Mouse (Mus musculus) liver, postnatal 0 days (tissue): ENCODE measurements around the gene Thbs1. TPM values are rescaled to one million over a fixed set of nuclear protein-coding genes. Genes with fewer than 3 reads are reported as not detected.
"Not testable (repeated sequence)": the region's sequence is repeated elsewhere in the genome, so short reads cannot be mapped to it uniquely, and the experiment has no call there.

Source experiments
- ATAC-seq: fragments of 200-750 bp; cut with Nextera tagmentation; 2 replicates; pipeline ENCODE4 v1.8.0; 2017; ENCODE audit warnings: mild to moderate bottlenecking, moderate library complexity
- DNase-seq: peaks from one replicate; pipeline ENCODE4 v3.0.0-alpha.2; 2016
- H3K27ac ChIP-seq: fragments of 300-500 bp; sonication (generic); 2 replicates; pipeline ENCODE4 v1.5.1; 2014; ENCODE audit warnings: antibody characterized with exemption, moderate library complexity, mild to moderate bottlenecking, low read depth
- H3K27me3 ChIP-seq: fragments of 300-500 bp; sonication (generic); 2 replicates; pipeline ENCODE4 v1.6.1; 2014; ENCODE audit warnings: low read length, control low read depth, mixed read lengths; ENCODE audit not compliant: insufficient read depth
- H3K36me3 ChIP-seq: fragments of 300-500 bp; sonication (generic); replicated peaks from 2 replicates; pipeline ENCODE4 v1.6.1; 2014; ENCODE audit warnings: mild to moderate bottlenecking, control low read depth, low read length, moderate library complexity, mixed read lengths; ENCODE audit not compliant: insufficient read depth
- H3K4me1 ChIP-seq: fragments of 300-500 bp; sonication (generic); 2 replicates; pipeline ENCODE4 v1.6.1; 2014; ENCODE audit warnings: antibody characterized with exemption, mild to moderate bottlenecking, control low read depth; ENCODE audit not compliant: insufficient read depth
- H3K4me2 ChIP-seq: fragments of 300-500 bp; sonication (generic); 2 replicates; pipeline ENCODE4 v1.6.1; 2014; ENCODE audit warnings: low read depth, mild to moderate bottlenecking, low read length, moderate library complexity, mixed read lengths
- H3K4me3 ChIP-seq: fragments of 300-500 bp; sonication (generic); 2 replicates; pipeline ENCODE4 v1.5.1; 2014; ENCODE audit warnings: low read depth, low read length
- H3K9ac ChIP-seq: fragments of 300-500 bp; sonication (generic); replicated peaks from 2 replicates; pipeline ENCODE4 v1.6.1; 2014; ENCODE audit warnings: mild to moderate bottlenecking, moderate library complexity
- H3K9me3 ChIP-seq: fragments of 300-500 bp; sonication (generic); 2 replicates; pipeline ENCODE4 v1.6.1; 2016; ENCODE audit warnings: mild to moderate bottlenecking, control low read depth, low read length, mixed read lengths
- CTCF ChIP-seq: sonication (generic); IDR thresholded peaks from 2 replicates; pipeline ENCODE4 v1.5.1; 2016; ENCODE audit warnings: antibody characterized with exemption, low read depth
- EP300 ChIP-seq: IDR thresholded peaks from 2 replicates; pipeline ENCODE4 v1.6.1; 2016; ENCODE audit warnings: antibody characterized with exemption, low read depth, mild to moderate bottlenecking
- WGBS: fragments of 180-500 bp; shearing (Covaris S2); extraction: QIAGEN DNeasy Blood & Tissue Kit; methylation state at CpG from one replicate; pipeline ENCODE4 v1.1.7; 2014; ENCODE audit not compliant: insufficient replicate concordance; 5-methylcytosine and 5-hydroxymethylcytosine counted together
- polyA plus RNA-seq: library from polyadenylated mRNA; unstranded; fragments of >200 nt; fragmentation: Nextera tagmentation; extraction: Ambion mirVana; gene quantifications from 2 replicates; pipeline ENCODE4 v1.2.1, GENCODE M21; 2015

Gene Thbs1
- polyA plus RNA-seq, 1 experiment from 2014 or later: 29.3 TPM

GRCm38 (mm10) chr2:118137071-118137470 is 25.4 kb downstream of the Thbs1 start:
- Histone ChIP-seq H3K36me3 (no peaks in the 10 kb centered on the region), H3K9me3 (no peaks in the 10 kb centered on the region), H3K27ac (no peak overlapping the region), H3K4me2 (no peak overlapping the region), H3K27me3 (no peaks in the 10 kb centered on the region), H3K9ac (no peak overlapping the region), H3K4me1 (no peaks in the 10 kb centered on the region), H3K4me3 (no peak overlapping the region)
- ATAC-seq: no peak
- DNase-seq: no peak
- no peak for TF ChIP-seq CTCF
- no peak for TF ChIP-seq EP300
- 75% methylated on average over 9 of the region's 9 CpGs for WGBS

- DNase-seq (no peak), ATAC-seq (no peak)
- no peaks in the 10 kb centered on the region for H3K36me3 ChIP-seq
- H3K9me3 ChIP-seq: no peaks in the 10 kb centered on the region
- 82% methylated on average over 2 of the region's 2 CpGs for WGBS
- TF ChIP-seq CTCF: no peak
- no peak for TF ChIP-seq EP300
- no peaks in the 10 kb centered on the region for H3K4me1 ChIP-seq
- no peaks in the 10 kb centered on the region for H3K27me3 ChIP-seq
- H3K9ac ChIP-seq: no peak overlapping the region
- H3K27ac ChIP-seq: no peak overlapping the region
- no peak overlapping the region for H3K4me2 ChIP-seq
- no peak overlapping the region for H3K4me3 ChIP-seq
Observed at GRCm38 (mm10) chr2:118137776-118138175, 26.1 kb downstream of the Thbs1 start.

DNA sequence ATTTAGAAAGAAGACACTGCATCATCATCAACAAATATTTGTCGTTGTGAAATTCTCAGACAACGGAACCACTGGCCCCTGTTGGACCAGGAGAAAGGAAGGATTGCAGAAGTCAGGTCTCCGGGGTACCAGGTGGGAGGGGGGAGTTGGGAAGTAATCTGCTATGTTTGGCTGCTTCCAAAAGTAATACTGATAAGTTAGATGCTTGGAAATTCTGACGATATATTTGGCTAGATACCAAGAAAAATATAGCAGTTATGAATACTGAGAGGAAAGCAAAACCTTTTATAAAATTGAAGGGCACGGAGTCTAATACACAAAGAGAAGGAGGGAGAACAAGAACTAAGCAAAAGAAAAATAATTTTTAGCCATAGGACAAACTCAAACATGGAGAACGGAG is 27.6 kb downstream of the Thbs1 start:
- Histone ChIP-seq H3K27ac (no peak overlapping the region), H3K9ac (no peak overlapping the region), H3K4me1 (no peaks in the 10 kb centered on the region), H3K27me3 (no peaks in the 10 kb centered on the region), H3K4me3 (no peak overlapping the region), H3K36me3 (no peaks in the 10 kb centered on the region), H3K4me2 (no peak overlapping the region), H3K9me3 (no peaks in the 10 kb centered on the region)
- ATAC-seq (no peak), DNase-seq (no peak)
- whole genome bisulfite sequencing: 74% methylated on average over 6 of the region's 6 CpGs
- TF ChIP-seq CTCF (no peak), EP300 (no peak)

- no peak overlapping the region for H3K9ac ChIP-seq
- H3K36me3 ChIP-seq: no peaks in the 10 kb centered on the region
- TF ChIP-seq CTCF (no peak), EP300 (no peak)
- H3K4me1 ChIP-seq: no peaks in the 10 kb centered on the region
- no peaks in the 10 kb centered on the region for H3K9me3 ChIP-seq
- H3K27me3 ChIP-seq: no peaks in the 10 kb centered on the region
- H3K27ac ChIP-seq: no peak overlapping the region
- WGBS: 66% methylated on average over 10 of the region's 10 CpGs
- DNase-seq (no peak), ATAC-seq (no peak)
- no peak overlapping the region for H3K4me3 ChIP-seq
- no peak overlapping the region for H3K4me2 ChIP-seq
Observed at GRCm38 (mm10) chr2:118141651-118142050, 30.0 kb downstream of the Thbs1 start.

DNA sequence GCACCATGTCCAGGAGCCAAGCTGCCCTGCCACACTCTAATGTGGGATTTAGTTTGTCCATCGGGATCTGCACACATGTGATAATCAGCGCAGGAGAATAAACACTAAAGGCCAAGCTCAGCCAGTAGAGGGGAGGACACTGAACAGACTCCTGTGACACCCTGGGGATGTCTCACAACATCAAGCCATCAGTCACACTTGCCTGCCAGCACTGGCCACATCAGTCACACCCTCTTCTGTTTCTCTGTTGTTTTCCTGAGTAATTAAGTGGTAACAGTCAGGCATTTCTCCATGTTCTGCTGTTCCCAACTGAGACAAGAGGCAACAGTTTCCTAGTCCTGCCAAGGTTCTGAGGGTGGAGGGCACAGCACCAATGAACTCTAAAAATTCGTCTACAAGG is 36.1 kb downstream of the Thbs1 start:
- not testable (repeated sequence) for H3K4me3 ChIP-seq, H3K36me3 ChIP-seq, H3K27ac ChIP-seq, H3K4me2 ChIP-seq, H3K9me3 ChIP-seq, DNase-seq, H3K27me3 ChIP-seq, H3K4me1 ChIP-seq, H3K9ac ChIP-seq, ATAC-seq
- WGBS: 50% methylated on average over 3 of the region's 3 CpGs

DNA sequence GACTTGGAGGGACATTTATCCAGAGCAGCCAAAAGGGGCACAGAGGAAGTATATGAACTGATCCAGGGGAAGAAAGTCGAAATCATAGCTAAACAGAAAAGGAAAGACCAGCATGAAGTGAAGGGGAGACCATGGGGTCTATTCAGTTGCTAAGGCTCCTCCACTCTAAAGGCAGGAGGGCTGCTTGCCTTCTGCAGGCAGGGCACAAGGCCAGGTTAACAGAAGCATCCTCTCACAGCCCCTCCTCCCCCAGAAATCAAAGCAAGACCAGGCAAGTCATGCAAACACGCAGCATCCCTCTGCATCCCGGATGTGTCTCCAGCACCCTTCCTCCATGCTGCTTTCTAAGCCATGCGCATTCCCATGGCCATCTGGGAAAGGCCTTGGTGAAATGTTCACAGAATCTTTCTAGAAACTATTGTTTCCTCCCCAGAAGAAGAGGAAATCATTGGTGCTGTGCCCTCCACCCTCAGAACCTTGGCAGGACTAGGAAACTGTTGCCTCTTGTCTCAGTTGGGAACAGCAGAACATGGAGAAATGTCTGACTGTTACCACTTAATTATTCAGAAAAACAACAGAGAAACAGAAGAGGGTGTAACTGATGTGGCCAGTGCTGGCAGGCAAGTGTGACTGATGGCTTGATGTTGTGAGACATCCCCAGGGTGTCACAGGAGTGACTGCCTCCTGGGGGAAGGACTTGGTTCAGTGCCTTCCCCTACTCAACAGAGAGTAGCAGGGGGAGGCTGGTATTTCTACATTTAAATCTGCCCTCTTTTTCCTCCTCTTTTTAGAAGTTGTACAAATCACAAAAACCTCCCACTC is 36.9 kb downstream of the Thbs1 start:
- TF ChIP-seq EP300: no peak
- no peak for TF ChIP-seq CTCF
- ATAC-seq (no peak), DNase-seq (no peak)
- WGBS: 57% methylated on average over 4 of the region's 4 CpGs
- H3K4me1 ChIP-seq: no peaks in the 10 kb centered on the region
- no peak overlapping the region for H3K4me2 ChIP-seq
- H3K27me3 ChIP-seq: no peaks in the 10 kb centered on the region
- no peaks in the 10 kb centered on the region for H3K36me3 ChIP-seq
- no peaks in the 10 kb centered on the region for H3K9me3 ChIP-seq
- H3K27ac ChIP-seq: no peak overlapping the region
- no peak overlapping the region for H3K9ac ChIP-seq
- H3K4me3 ChIP-seq: no peak overlapping the region
